Mouse (Mus musculus) lung, embryonic 16.5 days (tissue): ENCODE measurements at regions not wholly inside any gene's neighbourhood (a gene's known extent, or its start where the extent isn't known, plus 50 kb on each side); places are given as distances from the start of the nearest gene placed in this dataset.

ENCODE experiments used
- ATAC-seq: fragments of 200-750 bp; cut with Nextera tagmentation; 2 replicates; pipeline ENCODE4 v1.8.0; 2017; ENCODE audit warnings: low read depth, mild to moderate bottlenecking, moderate library complexity
- H3K27ac ChIP-seq: fragments of 300-500 bp; sonication (generic); 2 replicates; pipeline ENCODE4 v1.5.1; 2014; ENCODE audit warnings: mild to moderate bottlenecking, control low read depth, low read length
- H3K27me3 ChIP-seq: fragments of 300-500 bp; sonication (generic); 2 replicates; pipeline ENCODE4 v1.6.1; 2014; ENCODE audit warnings: low read depth, low read length, mixed read lengths; ENCODE audit not compliant: control insufficient read depth, insufficient read depth
- H3K36me3 ChIP-seq: fragments of 300-500 bp; sonication (generic); 2 replicates; pipeline ENCODE4 v1.6.1; 2014; ENCODE audit warnings: low read length; ENCODE audit not compliant: control insufficient read depth, insufficient read depth
- H3K4me1 ChIP-seq: fragments of 300-500 bp; sonication (generic); replicated peaks from 2 replicates; pipeline ENCODE4 v1.6.1; 2014; ENCODE audit warnings: low read length, mixed read lengths; ENCODE audit not compliant: control insufficient read depth, insufficient read depth
- H3K4me2 ChIP-seq: fragments of 300-500 bp; sonication (generic); 2 replicates; pipeline ENCODE4 v1.6.1; 2014; ENCODE audit warnings: low read depth, low read length, control low read depth
- H3K4me3 ChIP-seq: fragments of 300-500 bp; sonication (generic); 2 replicates; pipeline ENCODE4 v1.5.1; 2014; ENCODE audit warnings: mild to moderate bottlenecking, low read length, control low read depth
- H3K9ac ChIP-seq: fragments of 300-500 bp; sonication (generic); 2 replicates; pipeline ENCODE4 v1.6.1; 2014; ENCODE audit warnings: low read length, control low read depth
- H3K9me3 ChIP-seq: fragments of 300-500 bp; sonication (generic); 2 replicates; pipeline ENCODE4 v1.6.1; 2016; ENCODE audit warnings: low read length; ENCODE audit not compliant: control insufficient read depth
- WGBS: fragments of 180-500 bp; shearing (Covaris S2); extraction: QIAGEN DNeasy Blood & Tissue Kit; methylation state at CpG from one replicate; pipeline ENCODE4 v1.1.7; 2014; 5-methylcytosine and 5-hydroxymethylcytosine counted together

DNA sequence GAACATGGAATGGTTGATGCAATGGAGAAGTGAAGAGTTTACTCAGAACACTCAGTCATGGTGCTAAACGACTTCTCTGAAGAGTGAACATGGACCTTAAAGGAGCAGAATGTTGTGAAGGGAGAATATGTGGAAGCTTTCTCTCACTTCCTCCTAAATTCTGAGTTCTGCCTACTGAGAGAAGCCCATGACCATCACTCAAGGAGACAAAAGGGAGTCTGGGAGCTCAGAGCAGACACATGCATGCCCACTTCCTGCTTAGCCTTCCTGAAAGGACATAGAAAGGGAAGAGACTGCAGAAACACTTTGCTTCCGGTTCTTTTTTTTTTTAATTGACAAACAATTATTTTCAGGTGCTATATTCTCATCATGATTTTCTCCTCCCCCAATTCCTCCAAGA lies 166.1 kb upstream of the Prkcq start:
- H3K9ac ChIP-seq, result no peak overlapping the region
- H3K4me1 ChIP-seq, result no peaks in the 10 kb centered on the region
- 53% methylated on average over 2 of the region's 2 CpGs for WGBS
- H3K9me3 ChIP-seq, result no peaks in the 10 kb centered on the region
- no peaks in the 10 kb centered on the region for H3K36me3 ChIP-seq
- no peak overlapping the region for H3K4me3 ChIP-seq
- H3K27ac ChIP-seq, result no peak overlapping the region
- no peaks in the 10 kb centered on the region for H3K27me3 ChIP-seq
- no peak for ATAC-seq
- no peak overlapping the region for H3K4me2 ChIP-seq

DNA sequence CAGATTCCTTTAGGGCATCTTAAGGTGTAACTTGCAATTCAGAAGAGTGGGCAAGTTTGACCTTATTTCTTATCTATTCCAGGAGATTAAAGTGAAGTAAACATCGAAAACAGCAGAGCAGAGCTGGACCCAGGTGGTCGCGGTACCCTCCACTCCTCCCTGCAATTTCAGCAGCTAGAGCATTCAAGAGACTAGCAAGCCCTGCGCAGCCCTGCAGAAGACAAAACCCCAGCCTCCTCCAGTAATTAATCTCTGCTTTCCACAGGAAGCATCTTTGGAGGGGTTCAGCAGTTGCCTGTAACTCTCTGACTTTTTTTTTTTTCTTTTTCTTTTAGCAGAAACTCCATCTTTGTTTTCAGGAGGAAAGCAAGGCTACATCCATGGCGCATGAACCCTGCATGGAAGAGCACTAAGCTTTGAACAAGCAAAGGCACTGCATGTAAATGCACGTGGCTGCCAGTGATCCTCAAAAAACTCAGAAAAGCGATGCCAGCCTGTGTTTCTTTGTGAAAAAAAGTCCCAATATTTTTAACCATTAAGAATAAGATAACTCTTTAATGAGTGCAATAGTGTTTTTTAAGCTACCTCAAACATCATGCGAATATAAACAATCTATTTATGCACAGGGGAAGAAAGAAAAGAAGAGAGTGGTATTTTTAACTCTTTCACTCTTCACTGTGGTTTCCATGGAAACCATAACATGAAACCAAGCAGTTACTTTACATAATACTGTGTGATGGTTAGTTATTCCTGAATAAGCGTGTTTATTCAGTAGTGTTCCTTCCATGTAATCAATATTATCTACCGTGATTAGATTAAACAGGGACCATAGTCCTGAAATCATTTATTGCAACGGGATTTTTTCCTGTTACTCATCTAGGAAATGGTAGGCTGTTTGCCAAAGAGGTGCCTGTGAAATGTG lies 160.6 kb upstream of the Prkcq start:
- Histone ChIP-seq H3K9me3 (no peaks in the 10 kb centered on the region), H3K36me3 (no peaks in the 10 kb centered on the region), H3K27me3 (no peaks in the 10 kb centered on the region), H3K9ac (no peak overlapping the region), H3K4me2 (no peak overlapping the region), H3K4me1 (no peaks in the 10 kb centered on the region), H3K27ac (no peak overlapping the region), H3K4me3 (no peak overlapping the region)
- no peak for ATAC-seq
- WGBS, result 61% methylated on average over 11 of the region's 11 CpGs

DNA sequence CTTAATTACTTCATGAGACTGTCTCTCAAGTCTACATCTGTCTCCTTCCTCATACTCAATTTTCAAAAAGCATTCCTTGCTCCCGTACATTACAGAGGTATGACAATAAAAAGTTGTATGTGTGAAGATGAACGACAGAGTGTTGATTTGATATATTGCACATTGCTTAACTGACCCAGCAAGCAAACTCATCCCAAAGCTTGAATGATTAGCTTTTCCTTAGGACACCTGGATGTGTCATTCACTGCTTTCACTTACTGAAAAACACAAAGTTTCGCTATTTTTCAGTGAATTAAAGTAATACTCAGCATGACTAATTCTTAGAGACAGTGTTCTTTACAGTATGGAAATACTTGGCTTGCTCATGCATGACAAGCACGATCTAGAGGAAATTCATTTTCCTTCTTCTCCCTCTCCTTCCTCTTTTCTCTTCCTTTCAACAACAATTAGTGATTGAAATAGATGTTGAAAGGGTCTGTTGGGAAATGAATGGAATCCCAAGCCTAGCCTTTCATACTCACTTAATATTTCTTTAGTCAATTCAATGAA lies 159.5 kb upstream of the Prkcq start:
- H3K4me3 ChIP-seq, result no peak overlapping the region
- no peak overlapping the region for H3K4me2 ChIP-seq
- no peak overlapping the region for H3K9ac ChIP-seq
- no peak overlapping the region for H3K27ac ChIP-seq
- no peaks in the 10 kb centered on the region for H3K4me1 ChIP-seq
- H3K36me3 ChIP-seq, result no peaks in the 10 kb centered on the region
- 78% methylated on average over 4 of the region's 4 CpGs for WGBS
- H3K27me3 ChIP-seq, result no peaks in the 10 kb centered on the region
- no peaks in the 10 kb centered on the region for H3K9me3 ChIP-seq
- ATAC-seq, result no peak

DNA sequence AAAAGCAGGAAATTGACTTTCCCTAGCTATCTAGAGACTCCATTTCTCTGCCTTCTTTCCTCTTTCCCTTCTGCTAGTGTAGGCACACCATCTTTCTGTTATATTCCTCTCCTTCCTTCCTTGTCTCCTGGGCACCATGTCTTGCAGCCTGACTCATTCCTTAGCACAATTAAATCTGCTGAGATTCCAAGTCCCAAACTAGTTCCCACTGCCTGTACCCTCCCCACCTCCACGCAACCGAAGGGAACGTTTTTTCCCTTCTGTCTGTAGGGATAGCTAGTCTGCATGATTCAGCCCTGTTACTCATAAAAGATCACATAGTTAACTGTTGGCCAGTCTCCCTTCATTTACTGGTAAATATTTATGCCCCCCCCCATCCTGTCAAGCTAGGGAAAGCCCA lies 158.8 kb upstream of the Prkcq start:
- Histone ChIP-seq H3K9me3 (no peaks in the 10 kb centered on the region), H3K36me3 (no peaks in the 10 kb centered on the region)

DNA sequence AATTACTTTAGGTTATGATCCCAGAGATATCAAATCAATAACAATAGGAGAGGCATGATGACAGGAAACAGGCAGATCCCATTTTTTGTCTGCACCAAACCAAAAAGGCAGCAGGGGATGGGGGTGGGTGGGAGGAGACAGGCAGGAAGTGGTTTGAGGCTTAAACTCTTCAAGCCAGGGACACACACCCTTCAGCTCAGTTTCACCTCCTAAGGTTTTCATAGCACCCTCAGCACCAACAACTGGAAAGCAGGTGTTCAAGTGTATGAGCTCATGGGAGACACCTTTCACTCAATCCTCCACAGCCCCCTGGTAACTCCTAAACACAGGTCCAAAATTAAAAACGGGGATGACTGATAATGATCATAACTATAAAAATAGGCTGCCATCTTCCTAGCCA lies 155.5 kb upstream of the Prkcq start:
- H3K9ac ChIP-seq, result no peak overlapping the region
- ATAC-seq, result no peak
- H3K9me3 ChIP-seq, result no peaks in the 10 kb centered on the region
- H3K4me1 ChIP-seq, result no peaks in the 10 kb centered on the region
- H3K27me3 ChIP-seq, result no peaks in the 10 kb centered on the region
- no peaks in the 10 kb centered on the region for H3K36me3 ChIP-seq
- H3K27ac ChIP-seq, result no peak overlapping the region
- no peak overlapping the region for H3K4me2 ChIP-seq
- 40% methylated on average over 1 of the region's 1 CpGs for WGBS
- H3K4me3 ChIP-seq, result no peak overlapping the region

More for the DNA sequence above, 158.8 kb upstream of the Prkcq start:
- H3K4me3 ChIP-seq, result no peak overlapping the region
- no peak overlapping the region for H3K27ac ChIP-seq
- H3K9ac ChIP-seq, result no peak overlapping the region
- 71% methylated on average over 3 of the region's 3 CpGs for WGBS
- no peaks in the 10 kb centered on the region for H3K27me3 ChIP-seq
- no peak for ATAC-seq
- no peak overlapping the region for H3K4me2 ChIP-seq
- H3K4me1 ChIP-seq, result no peaks in the 10 kb centered on the region

DNA sequence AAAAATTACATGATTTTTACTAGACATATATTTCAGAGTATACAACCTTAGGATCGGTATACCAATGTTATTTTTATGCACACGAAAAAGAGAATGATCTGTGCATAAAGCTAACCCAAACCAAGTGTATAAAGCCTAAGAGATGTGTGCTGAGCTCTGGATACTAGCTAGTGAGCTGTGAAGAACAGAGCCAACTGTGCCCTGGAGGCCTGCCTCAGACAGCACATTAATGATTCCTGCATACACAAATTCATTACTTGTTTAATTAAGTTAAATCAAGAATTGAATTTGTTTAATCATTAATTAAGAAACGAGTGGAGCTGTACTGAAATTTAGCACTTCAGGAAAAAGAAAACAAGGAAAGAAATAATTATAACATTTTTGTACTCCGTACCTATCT lies 139.0 kb upstream of the Prkcq start:
- H3K36me3 ChIP-seq, result no peaks in the 10 kb centered on the region
- 70% methylated on average over 4 of the region's 4 CpGs for WGBS
- H3K4me2 ChIP-seq, result no peak overlapping the region

DNA sequence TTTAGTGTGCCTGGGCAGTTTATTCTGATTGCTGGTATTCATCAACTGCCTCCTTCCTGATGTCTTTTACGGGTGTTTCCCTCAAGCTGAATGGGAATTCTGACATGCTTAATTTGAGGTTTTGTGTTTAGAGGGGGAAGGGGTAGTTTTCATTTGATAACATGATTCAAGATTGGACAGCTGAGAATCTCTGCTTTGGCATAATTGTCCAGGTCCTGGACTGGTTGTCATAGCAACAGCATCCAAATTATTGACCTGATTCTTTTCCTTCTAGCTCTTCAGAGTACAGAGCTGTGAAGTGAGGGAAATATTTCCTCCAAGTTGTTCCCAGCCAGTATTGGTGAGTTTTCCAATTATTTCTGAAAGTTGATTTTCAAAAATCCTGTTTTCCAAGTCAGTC lies 137.7 kb upstream of the Prkcq start:
- 74% methylated on average over 1 of the region's 1 CpGs for WGBS
- ATAC-seq, result no peak
- no peak overlapping the region for H3K4me2 ChIP-seq
- no peak overlapping the region for H3K27ac ChIP-seq
- no peaks in the 10 kb centered on the region for H3K4me1 ChIP-seq
- H3K4me3 ChIP-seq, result no peak overlapping the region
- no peaks in the 10 kb centered on the region for H3K36me3 ChIP-seq
- H3K27me3 ChIP-seq, result no peaks in the 10 kb centered on the region
- H3K9me3 ChIP-seq, result no peaks in the 10 kb centered on the region
- no peak overlapping the region for H3K9ac ChIP-seq

More for the DNA sequence above, 139.0 kb upstream of the Prkcq start:
- H3K9me3 ChIP-seq, result no peaks in the 10 kb centered on the region
- ATAC-seq, result no peak
- no peaks in the 10 kb centered on the region for H3K4me1 ChIP-seq
- H3K9ac ChIP-seq, result no peak overlapping the region
- H3K27me3 ChIP-seq, result no peaks in the 10 kb centered on the region
- H3K27ac ChIP-seq, result no peak overlapping the region
- H3K4me3 ChIP-seq, result no peak overlapping the region

DNA sequence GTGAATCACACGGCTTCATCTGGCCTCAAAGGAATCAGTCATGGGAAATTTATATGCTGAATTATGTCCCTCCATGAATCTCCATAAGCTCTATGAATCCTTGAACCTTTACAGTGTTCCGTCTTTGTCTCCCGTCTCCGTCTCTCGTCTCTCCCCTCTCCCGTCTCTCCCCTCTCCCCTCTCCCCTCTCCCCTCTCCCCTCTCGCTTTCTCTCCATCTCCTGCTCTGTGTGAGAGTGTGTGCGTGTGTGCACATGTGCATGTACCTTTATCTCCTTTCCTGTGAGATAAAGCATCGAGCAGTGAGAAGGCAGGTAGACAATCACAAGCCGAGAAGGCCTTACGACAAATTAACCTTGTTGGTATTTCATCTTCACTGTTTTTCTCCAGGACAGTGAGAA lies 134.6 kb upstream of the Prkcq start:
- no peaks in the 10 kb centered on the region for H3K4me1 ChIP-seq
- no peaks in the 10 kb centered on the region for H3K36me3 ChIP-seq
- no peaks in the 10 kb centered on the region for H3K27me3 ChIP-seq
- ATAC-seq, result no peak
- H3K9me3 ChIP-seq, result no peaks in the 10 kb centered on the region
- no peak overlapping the region for H3K4me2 ChIP-seq
- no peak overlapping the region for H3K4me3 ChIP-seq
- 56% methylated on average over 10 of the region's 11 CpGs for WGBS
- H3K27ac ChIP-seq, result no peak overlapping the region
- no peak overlapping the region for H3K9ac ChIP-seq

DNA sequence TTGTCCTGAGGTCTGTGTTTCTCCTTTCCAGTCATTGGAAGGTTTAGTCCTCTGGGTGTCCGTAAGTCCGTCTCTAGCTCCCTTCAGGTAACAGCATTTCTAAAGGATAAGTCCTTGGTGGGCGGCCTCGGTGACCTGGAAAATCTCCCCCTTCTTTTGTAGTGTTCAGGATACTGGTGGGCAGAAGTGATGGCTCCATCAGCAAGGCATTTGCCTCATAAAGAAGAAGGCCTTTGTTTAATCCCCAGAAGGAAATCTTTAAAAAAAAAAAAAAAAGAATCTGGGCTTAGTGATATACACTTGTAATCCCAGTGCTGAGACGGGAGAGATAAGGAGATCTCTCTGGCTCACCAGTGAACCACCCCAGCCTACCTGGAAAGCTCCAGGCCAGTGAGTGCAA lies 133.5 kb upstream of the Prkcq start:
- Histone ChIP-seq H3K36me3 (no peaks in the 10 kb centered on the region), H3K27ac (no peak overlapping the region), H3K4me3 (no peak overlapping the region), H3K27me3 (no peaks in the 10 kb centered on the region), H3K4me1 (no peaks in the 10 kb centered on the region), H3K4me2 (no peak overlapping the region), H3K9ac (no peak overlapping the region), H3K9me3 (no peaks in the 10 kb centered on the region)
- no peak for ATAC-seq
- WGBS, result 87% methylated on average over 5 of the region's 5 CpGs
